Mouse (Mus musculus): ENCODE measurements around the gene Perm1.

- TF ChIP-seq POLR2A (IDR thresholded peaks at IDR 0.05; ENCODE audit: low read depth, low read length) (no peak), CTCF (conservative IDR thresholded peaks at IDR 0.05; ENCODE audit: insufficient read depth, insufficient read length, low read depth, low read length) (no peak)
These were observed 30.2 kb upstream of the Perm1 start for GRCm38 (mm10) chr4:156185456-156185949.

Measured in kidney, adult 2 months (tissue).